Mouse (Mus musculus) adrenal gland, postnatal 10 days (tissue): ENCODE data around the gene Epb41l4b. TPM values are rescaled to one million over a fixed set of nuclear protein-coding genes. Genes with fewer than 3 reads are reported as not detected.

ENCODE experiments used
- DNase-seq: peaks from one replicate; pipeline ENCODE4 v3.0.0; 2021; ENCODE audit warnings: mixed read lengths
- total RNA-seq, 2 experiments: library from RNA; stranded (reverse); gene quantifications; 2 replicates each; pipeline ENCODE4 v1.2.3; 2021

Gene Epb41l4b
- total RNA-seq, 2 experiments from 2014 or later: 8.2 to 8.6 TPM

GRCm38 (mm10) chr4:57060319-57060831 is 82.9 kb downstream of the Epb41l4b start:
- DNase-seq: no peak

GRCm38 (mm10) chr4:57058623-57059022 is 84.6 kb downstream of the Epb41l4b start:
- no peak for DNase-seq

GRCm38 (mm10) chr4:57057637-57058036 is 85.6 kb downstream of the Epb41l4b start:
- DNase-seq: no peak

- no peak for DNase-seq
Measured at GRCm38 (mm10) chr4:57055635-57056034, 87.6 kb downstream of the Epb41l4b start.

GRCm38 (mm10) chr4:57049281-57049921 is 93.8 kb downstream of the Epb41l4b start:
- no peak for DNase-seq

GRCm38 (mm10) chr4:57048566-57048965 is 94.7 kb downstream of the Epb41l4b start:
- peak; percentile 21 for DNase-seq

GRCm38 (mm10) chr4:57046160-57046571 is 97.1 kb downstream of the Epb41l4b start:
- DNase-seq: peak; percentile 10

- no peak for DNase-seq
Measured at GRCm38 (mm10) chr4:57043621-57044020, 99.6 kb downstream of the Epb41l4b start.

- DNase-seq: no peak
Measured at GRCm38 (mm10) chr4:57041661-57042060, 101.6 kb downstream of the Epb41l4b start.

GRCm38 (mm10) chr4:57041211-57041610 is 102.0 kb downstream of the Epb41l4b start:
- no peak for DNase-seq

- no peak for DNase-seq
Measured at GRCm38 (mm10) chr4:57040481-57040880, 102.8 kb downstream of the Epb41l4b start.

- no peak for DNase-seq
Measured at GRCm38 (mm10) chr4:57039127-57040031, 103.9 kb downstream of the Epb41l4b start.

GRCm38 (mm10) chr4:57037554-57037953 is 105.7 kb downstream of the Epb41l4b start:
- no peak for DNase-seq

GRCm38 (mm10) chr4:57034169-57034568 is 109.1 kb downstream of the Epb41l4b start:
- DNase-seq: no peak

GRCm38 (mm10) chr4:57031440-57031839 is 111.8 kb downstream of the Epb41l4b start:
- DNase-seq: no peak

GRCm38 (mm10) chr4:57027954-57028353 is 115.3 kb downstream of the Epb41l4b start:
- DNase-seq: no peak

GRCm38 (mm10) chr4:57023527-57023926 is 119.7 kb downstream of the Epb41l4b start:
- no peak for DNase-seq

- no peak for DNase-seq
Measured at GRCm38 (mm10) chr4:57021288-57021687, 121.9 kb downstream of the Epb41l4b start.

- DNase-seq: peak; percentile 85
Measured at GRCm38 (mm10) chr4:57017229-57017628, 126.0 kb downstream of the Epb41l4b start.

GRCm38 (mm10) chr4:57016366-57017171 is 126.7 kb downstream of the Epb41l4b start:
- no peak for DNase-seq

GRCm38 (mm10) chr4:57015032-57015431 is 128.2 kb downstream of the Epb41l4b start:
- DNase-seq: no peak

GRCm38 (mm10) chr4:57011454-57012046 is 131.7 kb downstream of the Epb41l4b start:
- no peak for DNase-seq
